Mouse (Mus musculus): Measurements from ENCODE around the gene Pde9a. TPM values are rescaled to one million over a fixed set of nuclear protein-coding genes. Genes with fewer than 3 reads are reported as not detected.

Pde9a gene
- polyA plus RNA-seq, 1 experiment from 2014 or later = 52.3 TPM

DNA sequence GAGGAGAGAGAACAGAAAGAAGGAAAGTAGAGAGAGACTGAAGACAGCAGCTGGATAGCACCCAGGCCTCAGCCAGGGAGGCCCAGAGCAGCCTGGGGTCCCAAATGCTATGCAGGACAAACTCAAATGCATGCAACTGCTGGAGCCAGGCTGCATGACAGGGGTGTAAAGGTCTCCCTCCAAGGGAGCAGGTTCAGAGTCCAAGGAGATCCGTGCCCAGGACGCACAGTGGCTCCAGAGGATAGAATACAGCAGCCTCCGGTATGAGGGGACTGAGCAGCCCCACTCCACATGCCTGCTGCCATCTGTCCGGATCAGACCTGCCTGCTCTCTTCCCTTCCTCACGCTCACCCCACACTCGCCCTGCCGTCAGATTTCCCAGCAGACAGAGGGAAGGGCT is 120.3 kb downstream of the Pde9a start:
- no peak overlapping the region for H3K4me3 ChIP-seq
- no peak overlapping the region for H3K27ac ChIP-seq
- no peak overlapping the region for H3K9ac ChIP-seq
- WGBS = 92% methylated on average over 7 of the region's 7 CpGs
- peaks cover 13% of the 10 kb centered on the region for H3K4me1 ChIP-seq
- no peak overlapping the region for H3K4me2 ChIP-seq
- no peaks in the 10 kb centered on the region for H3K9me3 ChIP-seq (replicated peaks)
- peaks cover 82% of the 10 kb centered on the region for H3K36me3 ChIP-seq (ENCODE audit: poor library complexity, severe bottlenecking)
- no peaks in the 10 kb centered on the region for H3K27me3 ChIP-seq
- no peak for ATAC-seq

DNA sequence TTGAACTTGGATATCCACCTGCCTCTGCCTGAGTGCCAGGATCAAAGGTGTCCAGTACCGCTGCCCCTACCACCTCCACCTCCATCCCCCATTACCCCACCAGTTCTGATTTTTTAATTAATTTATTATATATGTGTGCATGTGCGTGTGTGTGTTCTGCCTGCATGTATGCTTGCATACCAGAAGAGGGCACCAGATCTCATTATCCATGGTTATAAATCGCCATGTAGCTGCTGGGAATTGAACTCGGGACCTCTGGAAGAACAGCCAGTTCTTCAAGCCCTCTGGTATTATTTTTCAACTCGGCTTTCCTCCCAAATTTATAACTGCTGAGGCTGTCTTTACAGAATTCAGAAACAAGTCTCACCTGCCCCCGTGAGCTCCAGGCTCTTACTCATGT is 124.9 kb downstream of the Pde9a start:
- H3K9ac ChIP-seq = no peak overlapping the region
- no peak overlapping the region for H3K27ac ChIP-seq
- H3K9me3 ChIP-seq (replicated peaks) = no peaks in the 10 kb centered on the region
- peaks cover 39% of the 10 kb centered on the region for H3K36me3 ChIP-seq (ENCODE audit: poor library complexity, severe bottlenecking)
- peak overlapping the region; percentile 81 for H3K4me3 ChIP-seq
- ATAC-seq = no peak
- H3K27me3 ChIP-seq = no peaks in the 10 kb centered on the region
- H3K4me1 ChIP-seq = peaks cover 10% of the 10 kb centered on the region
- 94% methylated on average over 6 of the region's 6 CpGs for WGBS
- H3K4me2 ChIP-seq = peak overlapping the region; percentile 86

DNA sequence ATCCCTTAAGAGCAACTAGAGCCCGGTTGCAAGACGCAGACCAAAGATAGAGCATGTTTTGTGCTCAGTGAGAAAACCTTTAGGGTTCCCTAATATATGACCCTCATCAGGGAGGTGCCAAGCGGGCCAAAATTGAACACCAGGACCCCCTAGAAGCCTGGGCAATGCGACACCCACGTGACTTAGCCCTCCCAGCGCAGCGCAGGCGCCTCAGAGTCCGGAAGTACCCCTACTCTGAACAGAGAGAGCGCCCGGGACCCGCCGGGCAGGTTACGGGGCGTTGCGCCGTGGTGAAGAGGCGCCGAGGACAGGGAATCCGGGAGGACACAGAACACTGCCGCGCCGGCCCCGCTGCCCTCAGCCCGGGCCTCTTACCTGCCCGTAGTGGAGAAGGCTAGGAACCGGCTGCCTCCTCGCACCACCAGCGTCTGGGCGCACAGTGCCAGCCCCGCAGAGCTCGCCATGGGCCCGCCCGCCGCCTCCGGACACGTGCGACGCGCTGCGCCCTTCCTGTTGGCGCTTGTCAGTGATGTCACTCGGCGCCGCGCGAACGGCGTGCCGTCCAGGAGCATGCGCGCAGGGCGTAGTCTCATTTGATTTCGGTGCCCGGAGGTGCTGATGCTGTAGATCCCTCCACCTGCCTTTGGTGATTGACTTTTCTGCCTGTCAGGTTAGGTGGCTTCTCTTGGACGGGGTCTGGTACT is 125.9 kb downstream of the Pde9a start:
- WGBS = under 1% methylated on average over 56 of the region's 56 CpGs
- Histone ChIP-seq H3K36me3 (ENCODE audit: poor library complexity, severe bottlenecking) (peaks cover 30% of the 10 kb centered on the region), H3K9ac (peak overlapping the region; percentile 79), H3K27me3 (no peaks in the 10 kb centered on the region), H3K27ac (peak overlapping the region; percentile 78), H3K9me3 (replicated peaks) (no peaks in the 10 kb centered on the region), H3K4me2 (peak overlapping the region; percentile 86), H3K4me1 (peaks cover 10% of the 10 kb centered on the region), H3K4me3 (peak overlapping the region; percentile 81)
- ATAC-seq = peak; percentile 97

DNA sequence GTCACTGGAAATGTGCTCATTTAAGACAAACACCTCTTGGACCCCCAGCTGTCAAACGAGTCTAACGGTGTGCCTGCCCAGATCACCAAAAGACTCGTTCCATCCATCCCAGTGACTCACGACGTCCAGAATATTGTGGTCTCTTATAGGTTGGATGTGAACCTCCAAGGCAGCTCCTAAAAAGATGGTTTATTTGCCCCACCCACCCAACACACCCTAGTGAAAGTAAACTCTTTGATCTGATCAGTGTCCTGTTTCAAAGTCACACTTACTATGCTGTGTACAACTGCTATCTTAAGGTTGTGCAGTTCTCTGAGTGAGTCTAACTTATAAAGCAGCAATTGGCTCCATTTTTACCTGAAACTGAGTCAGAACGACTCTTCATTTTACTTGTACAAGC is 126.6 kb downstream of the Pde9a start:
- Histone ChIP-seq H3K4me2 (peak overlapping the region; percentile 86), H3K4me1 (peaks cover 10% of the 10 kb centered on the region), H3K9ac (peak overlapping the region; percentile 79), H3K4me3 (peak overlapping the region; percentile 81), H3K27me3 (no peaks in the 10 kb centered on the region), H3K9me3 (replicated peaks) (no peaks in the 10 kb centered on the region), H3K36me3 (ENCODE audit: poor library complexity, severe bottlenecking) (peaks cover 24% of the 10 kb centered on the region), H3K27ac (peak overlapping the region; percentile 78)
- 23% methylated on average over 6 of the region's 6 CpGs for WGBS
- peak; percentile 22; the same call in 1 of the 2 replicates for ATAC-seq

DNA sequence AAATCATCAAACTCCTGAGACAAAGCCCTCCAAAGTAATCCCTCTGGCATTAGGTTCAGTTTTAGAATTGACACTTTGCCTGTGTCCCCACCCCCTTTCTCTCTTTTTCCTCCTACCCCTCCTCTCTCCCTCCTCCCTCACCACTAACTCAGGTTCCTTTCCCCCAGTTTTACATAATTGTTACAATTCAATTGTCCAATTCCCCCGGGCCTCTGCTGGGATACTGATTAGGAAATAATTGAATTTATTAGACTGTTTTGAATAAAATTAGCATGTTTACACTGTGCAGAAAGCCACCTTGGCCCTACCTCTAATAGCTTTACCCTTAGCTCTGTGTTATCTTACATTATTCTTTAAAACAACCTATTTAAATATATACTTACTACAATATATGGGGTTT is 128.7 kb downstream of the Pde9a start:
- ATAC-seq = no peak
- Histone ChIP-seq H3K9me3 (replicated peaks) (no peaks in the 10 kb centered on the region), H3K27ac (no peak overlapping the region), H3K4me3 (no peak overlapping the region), H3K4me1 (peaks cover 10% of the 10 kb centered on the region), H3K4me2 (no peak overlapping the region), H3K9ac (no peak overlapping the region), H3K36me3 (ENCODE audit: poor library complexity, severe bottlenecking) (peaks cover 3% of the 10 kb centered on the region; the same call in 1 of the 2 replicates), H3K27me3 (no peaks in the 10 kb centered on the region)
- 59% methylated on average over 1 of the region's 1 CpGs for WGBS

DNA sequence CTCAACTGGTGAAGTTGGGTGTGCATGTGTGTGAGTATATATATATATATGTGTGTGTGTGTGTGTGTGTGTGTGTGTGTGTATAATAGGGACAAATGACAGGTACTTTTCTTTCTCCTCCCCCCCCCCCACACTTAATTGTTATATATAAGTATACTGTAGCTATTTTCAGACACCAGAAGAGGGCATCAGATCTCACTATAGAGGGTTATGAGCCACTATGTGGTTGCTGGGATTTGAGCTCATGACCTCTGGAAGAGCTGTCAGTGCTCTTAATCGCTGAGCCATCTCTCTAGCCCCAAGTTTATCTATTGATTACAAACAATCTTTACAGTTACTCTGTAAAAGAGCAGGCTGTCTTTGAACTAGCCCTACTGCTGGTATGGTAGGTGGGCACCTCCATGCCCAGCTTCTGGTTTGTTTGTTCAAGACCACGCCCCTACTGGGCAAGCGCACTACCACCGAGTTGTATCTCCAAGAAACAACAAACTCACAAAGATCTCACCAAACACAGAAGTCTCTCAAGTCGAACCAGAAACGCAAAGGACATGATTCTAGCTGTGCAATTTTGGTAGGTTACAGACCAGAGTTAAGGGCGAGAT is 133.4 kb downstream of the Pde9a start:
- Histone ChIP-seq H3K4me2 (peak overlapping the region; percentile 77), H3K9ac (peak overlapping the region; percentile 76), H3K27ac (no peak overlapping the region), H3K36me3 (ENCODE audit: poor library complexity, severe bottlenecking) (peaks cover 15% of the 10 kb centered on the region), H3K27me3 (no peaks in the 10 kb centered on the region), H3K9me3 (replicated peaks) (no peaks in the 10 kb centered on the region), H3K4me1 (peaks cover 23% of the 10 kb centered on the region), H3K4me3 (peak overlapping the region; percentile 72)
- peak; percentile 65 for ATAC-seq
- 2% methylated on average over 7 of the region's 7 CpGs for WGBS

GRCm38 (mm10) chr17:31519946-31520838 is 134.2 kb downstream of the Pde9a start, which contains the start of the genes Wdr4 and Ndufv3:
Wdr4 (minus strand) TSS chr17:31519980.
Ndufv3 (plus strand) TSS chr17:31520115.
- peak; percentile 97 for ATAC-seq
- Histone ChIP-seq H3K27ac (peak within 1 kb of the TSS; percentile 78), H3K4me3 (peak within 1 kb of the TSS; percentile 72), H3K9me3 (replicated peaks) (no peaks in the 10 kb centered on the region), H3K9ac (peak within 1 kb of the TSS; percentile 76), H3K4me2 (peak within 1 kb of the TSS; percentile 77), H3K4me1 (peaks cover 23% of the 10 kb centered on the region), H3K36me3 (ENCODE audit: poor library complexity, severe bottlenecking) (peaks cover 20% of the 10 kb centered on the region), H3K27me3 (no peaks in the 10 kb centered on the region)
- WGBS = under 1% methylated on average over 45 of the region's 45 CpGs

GRCm38 (mm10) chr17:31520895-31521294 is 134.9 kb downstream of the Pde9a start:
- Histone ChIP-seq H3K9ac (peak overlapping the region; percentile 76; the same call in 1 of the 2 replicates), H3K27ac (peak overlapping the region; percentile 78), H3K4me2 (peak overlapping the region; percentile 77), H3K4me1 (peaks cover 23% of the 10 kb centered on the region), H3K9me3 (replicated peaks) (no peaks in the 10 kb centered on the region), H3K4me3 (peak overlapping the region; percentile 72), H3K27me3 (no peaks in the 10 kb centered on the region), H3K36me3 (ENCODE audit: poor library complexity, severe bottlenecking) (peaks cover 23% of the 10 kb centered on the region)
- 14% methylated on average over 3 of the region's 3 CpGs for WGBS
- ATAC-seq = peak; percentile 20; the same call in 1 of the 2 replicates

DNA sequence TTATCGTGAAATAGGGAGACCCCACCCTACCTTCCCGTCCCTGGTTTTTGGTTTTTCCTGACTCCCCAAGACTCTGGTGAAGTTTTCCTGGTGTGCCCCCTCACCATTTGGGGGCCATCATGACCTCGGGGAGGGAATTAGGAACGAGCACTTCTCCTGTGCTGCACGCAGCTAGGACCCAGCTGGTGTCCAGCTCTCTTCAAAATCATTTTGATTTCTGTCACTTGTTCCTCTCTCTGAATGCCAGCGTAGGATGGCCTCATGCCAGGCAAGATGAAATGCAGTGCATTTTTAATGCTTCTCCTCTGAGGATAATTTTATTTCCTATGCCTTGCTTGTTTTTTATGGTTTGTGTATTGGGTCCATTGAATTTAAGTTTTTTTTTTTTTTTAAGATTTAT is 135.9 kb downstream of the Pde9a start:
- no peaks in the 10 kb centered on the region for H3K9me3 ChIP-seq (replicated peaks)
- peak overlapping the region; percentile 77; the same call in 1 of the 2 replicates for H3K4me2 ChIP-seq
- ATAC-seq = no peak
- H3K4me1 ChIP-seq = peaks cover 23% of the 10 kb centered on the region
- H3K4me3 ChIP-seq = no peak overlapping the region
- H3K9ac ChIP-seq = no peak overlapping the region
- peaks cover 27% of the 10 kb centered on the region for H3K36me3 ChIP-seq (ENCODE audit: poor library complexity, severe bottlenecking)
- no peaks in the 10 kb centered on the region for H3K27me3 ChIP-seq
- 81% methylated on average over 6 of the region's 6 CpGs for WGBS
- H3K27ac ChIP-seq = peak overlapping the region; percentile 78

DNA sequence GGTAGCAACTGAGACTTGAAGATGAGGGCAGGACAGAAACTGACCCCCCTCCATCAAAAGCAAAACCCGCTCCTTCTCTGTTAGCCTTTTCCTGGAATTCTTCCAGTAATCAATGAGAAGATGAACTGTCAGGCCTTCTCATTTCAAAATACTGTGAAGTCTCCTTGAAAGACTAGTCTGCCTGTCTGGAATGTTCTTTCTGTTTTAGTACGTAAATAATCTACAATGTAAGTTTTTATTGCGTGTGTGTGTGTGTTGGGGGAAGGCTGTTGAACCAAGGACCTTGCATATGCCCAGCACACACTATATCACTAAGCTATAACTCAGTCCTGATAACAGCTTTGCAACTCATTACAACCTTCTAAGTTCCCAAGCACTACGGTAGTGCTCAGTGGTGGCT is 139.1 kb downstream of the Pde9a start:
- no peaks in the 10 kb centered on the region for H3K27me3 ChIP-seq
- no peak overlapping the region for H3K9ac ChIP-seq
- peaks cover 49% of the 10 kb centered on the region for H3K36me3 ChIP-seq (ENCODE audit: poor library complexity, severe bottlenecking)
- no peak overlapping the region for H3K4me3 ChIP-seq
- H3K4me2 ChIP-seq = no peak overlapping the region
- peaks cover 27% of the 10 kb centered on the region for H3K4me1 ChIP-seq
- H3K27ac ChIP-seq = no peak overlapping the region
- 96% methylated on average over 4 of the region's 4 CpGs for WGBS
- H3K9me3 ChIP-seq (replicated peaks) = no peaks in the 10 kb centered on the region
- ATAC-seq = no peak

DNA sequence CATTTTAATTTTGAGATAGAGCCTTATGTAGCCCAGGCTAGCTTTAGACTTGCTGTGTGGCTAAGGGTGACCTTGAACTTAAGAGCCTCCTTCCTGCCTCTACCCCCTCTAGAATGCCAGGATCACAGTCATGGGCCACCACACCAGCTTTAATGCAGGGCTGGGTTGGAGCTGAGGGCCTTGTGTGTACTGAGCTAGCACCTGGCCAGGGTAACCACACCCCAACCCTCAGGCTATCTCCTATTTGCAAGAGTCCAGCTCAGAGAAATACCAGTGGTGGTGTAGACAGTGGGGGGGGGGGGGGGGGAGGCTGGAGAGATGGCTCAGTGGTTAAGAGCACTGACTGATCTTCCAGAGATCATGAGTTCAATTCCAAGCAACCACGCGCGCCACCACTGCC is 139.8 kb downstream of the Pde9a start:
- H3K4me1 ChIP-seq = peaks cover 22% of the 10 kb centered on the region
- ATAC-seq = no peak
- no peak overlapping the region for H3K9ac ChIP-seq
- no peak overlapping the region for H3K27ac ChIP-seq
- H3K27me3 ChIP-seq = no peaks in the 10 kb centered on the region
- H3K36me3 ChIP-seq (ENCODE audit: poor library complexity, severe bottlenecking) = peaks cover 53% of the 10 kb centered on the region
- no peaks in the 10 kb centered on the region for H3K9me3 ChIP-seq (replicated peaks)
- H3K4me2 ChIP-seq = no peak overlapping the region
- WGBS = 100% methylated on average over 3 of the region's 3 CpGs
- H3K4me3 ChIP-seq = no peak overlapping the region
